Mouse (Mus musculus) spleen, adult 2 months (tissue): ENCODE results near the gene Ccnd3. TPM values are rescaled to one million over a fixed set of nuclear protein-coding genes. Genes with fewer than 3 reads are reported as not detected.

Source experiments
- DNase-seq, 2 experiments: peaks; one replicate each; pipeline versions ENCODE4 v3.0.0 to v3.0.0-alpha.2; 2012 to 2021; ENCODE audit warnings: low spot score in 2 of 2, low read depth in 1 of 2
- H3K27ac ChIP-seq: fragments of 200-500 bp; 2 replicates; pipeline ENCODE4 v1.5.1; 2012; ENCODE audit warnings: low read length, inconsistent platforms; ENCODE audit not compliant: insufficient read depth
- H3K27me3 ChIP-seq: fragments of 200-500 bp; 2 replicates; pipeline ENCODE4 v1.6.1; 2012; ENCODE audit warnings: mild to moderate bottlenecking, moderate library complexity, low read length, inconsistent platforms; ENCODE audit not compliant: control insufficient read depth, insufficient read depth
- H3K36me3 ChIP-seq: fragments of 200-500 bp; 2 replicates; pipeline ENCODE4 v1.6.1; 2012; ENCODE audit warnings: mild to moderate bottlenecking, low read length, inconsistent platforms; ENCODE audit not compliant: control insufficient read depth, insufficient read depth
- H3K4me1 ChIP-seq: fragments of 200-500 bp; 2 replicates; pipeline ENCODE4 v1.6.1; 2011; ENCODE audit warnings: inconsistent platforms; ENCODE audit not compliant: control insufficient read depth, insufficient read depth, insufficient read length
- H3K4me3 ChIP-seq: fragments of 200-500 bp; 2 replicates; pipeline ENCODE4 v1.5.1; 2011; ENCODE audit warnings: mild to moderate bottlenecking, inconsistent platforms; ENCODE audit not compliant: insufficient read depth, insufficient read length; ENCODE audit errors: extremely low read depth
- CTCF ChIP-seq: fragments of 200-500 bp; IDR thresholded peaks from 2 replicates; pipeline ENCODE4 v1.5.1; 2011; ENCODE audit warnings: mild to moderate bottlenecking, inconsistent platforms; ENCODE audit not compliant: insufficient read depth, insufficient read length, insufficient replicate concordance; ENCODE audit errors: extremely low read depth
- POLR2A ChIP-seq: fragments of 200-500 bp; IDR thresholded peaks from 2 replicates; pipeline ENCODE4 v1.6.1; 2011; ENCODE audit warnings: low read depth, low read length, inconsistent platforms
- WGBS: fragments of 180-500 bp; shearing (Covaris S2); methylation state at CpG from one replicate; pipeline ENCODE4 v1.1.7; 2018; 5-methylcytosine and 5-hydroxymethylcytosine counted together
- polyA plus RNA-seq: library from polyadenylated mRNA; depleted of rRNA; stranded (reverse); fragments of >200 nt; gene quantifications from 2 replicates; pipeline ENCODE4 v1.2.3, GENCODE M21; 2012

The Ccnd3 gene
- polyA plus RNA-seq, 1 experiment: 171 TPM

DNA sequence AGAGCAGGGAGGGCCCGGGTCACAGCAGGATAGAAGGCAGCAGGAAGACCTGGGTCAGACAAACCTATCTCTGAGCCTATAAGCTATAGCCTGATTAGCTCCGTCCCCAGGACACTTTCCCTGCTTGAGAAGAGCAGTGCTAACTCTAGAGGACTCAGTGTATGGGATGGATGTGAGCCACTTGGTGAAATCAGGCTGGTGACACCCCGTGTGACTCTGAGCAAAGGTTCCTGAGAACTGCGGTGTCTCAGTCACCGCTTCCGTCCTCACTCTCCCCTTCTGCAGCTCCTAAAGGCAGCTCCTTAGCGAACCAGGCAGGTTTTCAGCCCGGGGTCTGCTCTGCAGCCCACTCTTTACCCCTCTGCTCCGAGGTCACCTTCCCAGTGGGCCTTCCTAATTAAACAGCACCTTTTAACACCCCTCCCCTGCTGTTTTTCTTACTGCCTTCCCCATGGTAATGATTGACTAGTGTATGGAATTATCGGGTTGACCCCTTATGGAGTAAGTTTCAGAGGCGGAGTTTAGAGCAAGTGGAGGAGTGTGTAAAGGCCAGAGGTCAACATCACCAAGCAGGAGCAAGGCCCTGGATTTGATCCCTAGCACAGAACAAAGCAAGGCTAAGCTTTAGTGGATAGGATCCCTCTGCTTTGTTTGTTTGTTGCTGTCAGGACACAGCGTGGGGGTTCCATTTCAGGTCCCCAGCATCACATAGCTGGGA lies 40.4 kb upstream of the Ccnd3 start:
- Histone ChIP-seq H3K27ac (no peak overlapping the region), H3K4me1 (no peaks in the 10 kb centered on the region; the same call in 1 of the 2 replicates), H3K36me3 (no peaks in the 10 kb centered on the region), H3K27me3 (no peaks in the 10 kb centered on the region), H3K4me3 (no peak overlapping the region)
- no peak for DNase-seq
- 91% methylated on average over 12 of the region's 12 CpGs for WGBS
- TF ChIP-seq POLR2A (no peak), CTCF (no peak)

DNA sequence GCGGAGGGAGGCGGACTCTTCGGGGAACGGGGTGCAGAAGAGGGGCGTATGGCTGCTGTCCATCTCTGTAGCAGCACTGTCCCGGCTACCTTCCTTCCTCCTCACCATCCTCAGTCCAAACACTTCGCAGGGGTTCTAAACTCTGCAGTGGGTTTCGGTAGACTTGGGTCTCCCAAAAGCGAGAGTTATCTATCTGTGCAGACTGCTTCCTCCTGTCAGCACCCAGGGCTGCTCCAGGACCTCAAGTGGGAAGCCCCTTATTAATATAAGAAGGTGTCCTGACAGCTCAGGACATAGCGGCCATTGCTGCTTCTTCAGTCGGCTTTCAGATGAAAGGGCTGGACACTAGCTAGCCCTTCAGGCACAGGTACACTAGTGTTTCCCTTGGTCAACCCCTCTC lies 39.8 kb upstream of the Ccnd3 start:
- no peak for DNase-seq
- H3K4me3 ChIP-seq: no peak overlapping the region
- H3K27ac ChIP-seq: no peak overlapping the region
- H3K4me1 ChIP-seq: no peaks in the 10 kb centered on the region; the same call in 1 of the 2 replicates
- no peaks in the 10 kb centered on the region for H3K27me3 ChIP-seq
- H3K36me3 ChIP-seq: no peaks in the 10 kb centered on the region
- TF ChIP-seq POLR2A (no peak), CTCF (no peak)
- WGBS: 89% methylated on average over 11 of the region's 11 CpGs

DNA sequence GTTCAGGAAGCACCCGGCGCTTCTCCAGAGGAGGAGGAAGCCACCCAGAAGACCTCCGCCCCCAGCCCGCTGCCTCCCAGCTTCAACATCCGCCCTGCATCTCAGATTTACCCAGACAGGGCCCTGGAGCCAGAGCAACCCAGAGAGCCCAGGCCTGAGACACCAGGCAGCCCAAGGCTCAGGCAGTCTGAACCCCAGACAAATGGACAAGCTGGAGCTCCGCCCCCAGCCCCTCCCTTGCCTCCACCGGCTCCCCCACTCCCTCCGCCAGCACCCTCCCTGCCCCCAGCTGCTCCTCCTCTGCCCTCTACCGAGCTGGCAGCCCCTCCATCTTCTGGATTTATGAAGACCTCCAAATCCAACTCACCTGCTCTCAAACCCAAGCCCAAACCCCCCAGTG lies 38.6 kb upstream of the Ccnd3 start:
- TF ChIP-seq CTCF (no peak), POLR2A (no peak)
- H3K27ac ChIP-seq: no peak overlapping the region
- DNase-seq: no peak
- H3K36me3 ChIP-seq: no peaks in the 10 kb centered on the region
- H3K4me3 ChIP-seq: no peak overlapping the region
- H3K27me3 ChIP-seq: no peaks in the 10 kb centered on the region
- H3K4me1 ChIP-seq: no peaks in the 10 kb centered on the region; the same call in 1 of the 2 replicates
- WGBS: 69% methylated on average over 9 of the region's 9 CpGs

DNA sequence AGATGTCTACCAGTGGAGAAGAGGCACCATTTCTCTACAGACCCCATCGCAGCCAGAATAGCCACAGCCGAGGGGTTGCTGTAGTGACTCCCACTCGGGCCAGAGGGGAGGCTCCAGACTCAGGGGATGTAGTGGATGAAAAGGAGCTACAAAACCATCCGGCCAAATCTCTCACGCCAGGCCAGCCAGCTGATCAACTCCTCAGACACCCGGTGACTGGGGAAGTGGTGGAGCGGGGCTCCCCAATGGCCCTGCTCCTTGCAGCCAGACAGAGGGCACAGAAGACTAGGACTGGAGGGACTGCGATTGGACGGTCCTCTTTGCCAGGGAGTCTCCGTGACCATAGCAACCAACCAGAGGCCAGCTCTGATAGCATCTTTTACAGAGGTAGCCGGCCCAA lies 37.2 kb upstream of the Ccnd3 start:
- Histone ChIP-seq H3K27ac (no peak overlapping the region), H3K4me1 (no peaks in the 10 kb centered on the region; the same call in 1 of the 2 replicates), H3K4me3 (no peak overlapping the region), H3K36me3 (no peaks in the 10 kb centered on the region), H3K27me3 (no peaks in the 10 kb centered on the region)
- no peak for TF ChIP-seq CTCF
- TF ChIP-seq POLR2A: no peak
- DNase-seq: no peak
- WGBS: 95% methylated on average over 11 of the region's 11 CpGs

DNA sequence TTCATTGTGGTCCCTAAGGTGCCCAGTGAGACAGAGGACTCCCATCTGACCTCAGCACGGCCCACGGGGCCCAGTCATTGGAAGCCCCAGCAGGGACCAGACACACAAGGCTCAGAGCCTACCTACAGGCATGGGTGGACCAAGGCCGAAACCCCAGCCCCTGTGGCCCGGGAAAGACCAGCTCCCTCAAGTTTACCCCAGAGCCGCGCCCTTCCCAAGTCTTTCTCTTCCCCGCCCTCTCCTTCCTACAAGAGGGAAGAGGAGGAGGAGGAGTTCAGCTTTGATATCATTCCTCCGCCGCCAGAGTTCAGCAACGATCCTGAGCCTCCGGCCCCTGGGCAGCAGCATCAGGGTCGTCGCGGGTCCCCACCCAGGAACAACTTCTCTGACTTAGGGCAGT lies 36.8 kb upstream of the Ccnd3 start:
- no peaks in the 10 kb centered on the region for H3K27me3 ChIP-seq
- H3K4me1 ChIP-seq: no peaks in the 10 kb centered on the region; the same call in 1 of the 2 replicates
- H3K27ac ChIP-seq: no peak overlapping the region
- 85% methylated on average over 11 of the region's 14 CpGs for WGBS
- H3K36me3 ChIP-seq: no peaks in the 10 kb centered on the region
- DNase-seq: no peak
- TF ChIP-seq CTCF: no peak
- TF ChIP-seq POLR2A: no peak
- H3K4me3 ChIP-seq: no peak overlapping the region

DNA sequence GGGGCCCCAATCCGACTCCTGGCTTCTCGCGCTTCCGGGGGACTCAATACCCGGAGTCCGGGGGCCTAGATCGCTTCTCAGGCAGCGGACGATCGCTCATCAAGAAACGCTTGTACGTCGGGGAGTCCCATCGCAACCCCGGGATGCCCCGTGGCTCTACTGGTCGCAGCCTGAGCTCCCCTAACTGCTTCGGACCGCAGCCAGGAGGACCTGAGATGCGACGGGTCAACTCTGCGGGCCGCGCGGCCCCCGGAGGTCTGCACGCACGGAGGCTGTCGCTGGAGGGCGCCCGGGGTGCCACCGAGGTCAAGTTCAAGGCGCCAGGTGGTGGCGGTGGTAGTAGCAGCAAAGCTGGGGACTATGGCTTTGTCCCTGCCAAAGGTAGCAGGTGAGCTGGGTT lies 36.4 kb upstream of the Ccnd3 start:
- H3K36me3 ChIP-seq: no peaks in the 10 kb centered on the region
- no peaks in the 10 kb centered on the region for H3K27me3 ChIP-seq
- no peaks in the 10 kb centered on the region; the same call in 1 of the 2 replicates for H3K4me1 ChIP-seq
- no peak overlapping the region for H3K4me3 ChIP-seq
- DNase-seq: no peak
- H3K27ac ChIP-seq: no peak overlapping the region
- WGBS: 54% methylated on average over 34 of the region's 34 CpGs
- TF ChIP-seq CTCF (no peak), POLR2A (no peak)

DNA sequence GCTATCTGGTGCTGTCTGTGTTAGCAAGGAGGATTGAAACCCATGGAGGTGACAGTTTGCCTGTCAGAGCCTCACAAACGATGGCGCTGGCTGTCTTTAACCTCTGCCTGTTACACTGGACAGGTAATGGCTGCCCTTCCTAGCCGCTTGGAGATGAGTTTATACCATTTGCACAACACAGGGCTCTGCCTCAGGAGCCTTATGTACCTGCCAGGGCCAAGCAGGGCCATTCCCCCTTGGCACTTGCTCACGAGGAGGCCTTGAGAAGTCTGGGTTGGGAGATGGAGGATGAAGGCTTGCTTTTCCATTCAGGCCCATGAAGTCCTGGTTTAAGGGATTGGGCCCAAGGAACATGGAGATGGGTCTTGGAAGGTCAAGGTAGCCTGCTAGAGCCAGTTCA lies 35.2 kb upstream of the Ccnd3 start:
- H3K27ac ChIP-seq: no peak overlapping the region
- no peak overlapping the region for H3K4me3 ChIP-seq
- WGBS: 94% methylated on average over 4 of the region's 4 CpGs
- H3K27me3 ChIP-seq: no peaks in the 10 kb centered on the region
- TF ChIP-seq CTCF (no peak), POLR2A (no peak)
- no peaks in the 10 kb centered on the region; the same call in 1 of the 2 replicates for H3K4me1 ChIP-seq
- no peak for DNase-seq
- H3K36me3 ChIP-seq: no peaks in the 10 kb centered on the region
